Mouse (Mus musculus) hindbrain, embryonic 16.5 days (tissue): ENCODE measurements around the gene Cers1. TPM values are rescaled to one million over a fixed set of nuclear protein-coding genes. Genes with fewer than 3 reads are reported as not detected.

ENCODE experiments used
- ATAC-seq: fragments of 200-750 bp; cut with Nextera tagmentation; 2 replicates; pipeline ENCODE4 v1.8.0; 2017; ENCODE audit warnings: moderate TSS enrichment, moderate library complexity
- H3K27ac ChIP-seq: fragments of 300-500 bp; sonication (generic); 2 replicates; pipeline ENCODE4 v1.5.1; 2014; ENCODE audit warnings: low read depth, mild to moderate bottlenecking, control low read depth, low read length, moderate library complexity
- H3K27me3 ChIP-seq: fragments of 300-500 bp; sonication (generic); replicated peaks from 2 replicates; pipeline ENCODE4 v1.6.1; 2014; ENCODE audit warnings: low read length; ENCODE audit not compliant: control insufficient read depth, insufficient read depth
- H3K36me3 ChIP-seq: fragments of 300-500 bp; sonication (generic); 2 replicates; pipeline ENCODE4 v1.6.1; 2014; ENCODE audit warnings: mild to moderate bottlenecking, low read length, moderate library complexity, mixed read lengths; ENCODE audit not compliant: control insufficient read depth, insufficient read depth
- H3K4me1 ChIP-seq: fragments of 300-500 bp; sonication (generic); 2 replicates; pipeline ENCODE4 v1.6.1; 2014; ENCODE audit warnings: low read depth, low read length; ENCODE audit not compliant: control insufficient read depth, insufficient read depth
- H3K4me2 ChIP-seq: fragments of 300-500 bp; sonication (generic); 2 replicates; pipeline ENCODE4 v1.6.1; 2014; ENCODE audit warnings: mild to moderate bottlenecking, low read length, control low read depth, moderate library complexity
- H3K4me3 ChIP-seq: fragments of 300-500 bp; sonication (generic); 2 replicates; pipeline ENCODE4 v1.5.1; 2014; ENCODE audit warnings: mild to moderate bottlenecking, low read length, control low read depth, moderate library complexity
- H3K9ac ChIP-seq: fragments of 300-500 bp; sonication (generic); 2 replicates; pipeline ENCODE4 v1.6.1; 2014; ENCODE audit warnings: low read depth, mild to moderate bottlenecking, control low read depth, low read length, moderate library complexity
- H3K9me3 ChIP-seq: fragments of 300-500 bp; sonication (generic); 2 replicates; pipeline ENCODE4 v1.6.1; 2014; ENCODE audit warnings: mild to moderate bottlenecking, low read length, moderate library complexity; ENCODE audit not compliant: control insufficient read depth
- WGBS: fragments of 180-500 bp; shearing (Covaris S2); extraction: QIAGEN DNeasy Blood & Tissue Kit; methylation state at CpG from one replicate; pipeline ENCODE4 v1.1.7; 2014; 5-methylcytosine and 5-hydroxymethylcytosine counted together
- polyA plus RNA-seq: library from polyadenylated mRNA; unstranded; fragments of >200 nt; fragmentation: Nextera tagmentation; extraction: Ambion mirVana; gene quantifications from 2 replicates; pipeline ENCODE4 v1.2.1, GENCODE M21; 2015

Gene Cers1
- polyA plus RNA-seq, 1 experiment from 2014 or later: 40.0 TPM

DNA sequence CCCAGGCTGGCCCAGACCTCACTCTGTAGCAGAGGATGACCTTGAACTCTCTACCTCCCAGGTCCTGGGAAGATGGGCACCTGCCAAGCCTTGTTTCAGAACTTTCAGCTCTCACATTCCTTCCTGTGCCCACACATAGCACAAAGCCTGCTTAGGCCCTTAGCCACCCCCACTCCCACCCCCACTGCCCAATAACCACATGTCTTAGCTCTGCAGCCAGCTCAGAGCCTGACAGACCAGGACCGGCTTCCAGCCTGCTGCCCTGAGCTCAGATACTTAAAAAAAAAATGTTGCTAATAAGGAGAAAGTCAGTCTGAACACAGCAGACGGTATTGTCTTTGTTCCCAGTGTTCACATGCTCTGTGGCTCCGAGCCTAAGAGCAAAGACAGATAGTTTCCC is 34.6 kb upstream of the Cers1 start:
- H3K27ac ChIP-seq: no peak overlapping the region
- no peak for ATAC-seq
- no peak overlapping the region for H3K4me2 ChIP-seq
- no peaks in the 10 kb centered on the region for H3K9me3 ChIP-seq
- H3K36me3 ChIP-seq: 0 out of 2 replicates have a peak, but pooled peaks cover 5% of the 10 kb centered on the region
- H3K4me3 ChIP-seq: no peak overlapping the region
- H3K4me1 ChIP-seq: peaks cover 12% of the 10 kb centered on the region
- H3K27me3 ChIP-seq: no peaks in the 10 kb centered on the region
- WGBS: 49% methylated on average over 3 of the region's 3 CpGs
- H3K9ac ChIP-seq: 0 out of 2 replicates have a peak overlapping the region, but pooled peaks have one; percentile 28

DNA sequence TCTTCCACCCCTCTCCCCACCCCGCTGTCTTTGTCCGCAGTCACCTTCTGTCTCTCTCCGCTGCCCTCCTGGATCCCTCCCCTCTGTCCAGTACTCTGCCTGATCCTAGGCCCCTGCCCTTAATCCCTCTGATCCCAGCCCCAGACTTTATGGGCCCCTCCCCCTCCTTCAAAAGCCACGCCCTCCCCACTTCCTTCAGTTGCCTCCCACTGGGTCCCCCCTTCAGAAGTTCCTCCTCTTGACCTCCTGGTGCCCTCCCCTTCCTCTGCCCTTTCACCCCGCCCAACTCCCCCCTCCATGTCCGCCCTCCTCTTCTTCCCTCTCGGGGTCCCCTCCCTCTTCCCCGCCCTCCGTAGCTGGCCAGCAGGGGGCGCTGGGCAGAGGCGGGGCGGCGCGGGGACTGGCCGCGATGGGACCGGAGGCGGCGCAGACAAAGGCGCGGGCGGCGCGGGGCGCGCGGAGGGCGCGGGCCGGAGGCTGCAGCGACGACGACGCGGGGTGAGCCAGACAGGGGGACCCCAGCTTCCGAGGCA is 32.9 kb upstream of the Cers1 start, which contains the start of gene Homer3:
TSS of gene Homer3 (plus strand) at position 225 of the 533 bp plus-strand sequence.
- Histone ChIP-seq H3K36me3 (0 out of 2 replicates have a peak, but pooled peaks cover 7% of the 10 kb centered on the region), H3K4me1 (peaks cover 12% of the 10 kb centered on the region), H3K9ac (peak within 1 kb of the TSS; percentile 82), H3K4me3 (peak within 1 kb of the TSS; percentile 72), H3K4me2 (peak within 1 kb of the TSS; percentile 71), H3K27me3 (no peaks in the 10 kb centered on the region), H3K9me3 (no peaks in the 10 kb centered on the region), H3K27ac (peak within 1 kb of the TSS; percentile 51; the same call in 1 of the 2 replicates)
- WGBS: under 1% methylated on average over 30 of the region's 36 CpGs
- peak; percentile 83 for ATAC-seq

DNA sequence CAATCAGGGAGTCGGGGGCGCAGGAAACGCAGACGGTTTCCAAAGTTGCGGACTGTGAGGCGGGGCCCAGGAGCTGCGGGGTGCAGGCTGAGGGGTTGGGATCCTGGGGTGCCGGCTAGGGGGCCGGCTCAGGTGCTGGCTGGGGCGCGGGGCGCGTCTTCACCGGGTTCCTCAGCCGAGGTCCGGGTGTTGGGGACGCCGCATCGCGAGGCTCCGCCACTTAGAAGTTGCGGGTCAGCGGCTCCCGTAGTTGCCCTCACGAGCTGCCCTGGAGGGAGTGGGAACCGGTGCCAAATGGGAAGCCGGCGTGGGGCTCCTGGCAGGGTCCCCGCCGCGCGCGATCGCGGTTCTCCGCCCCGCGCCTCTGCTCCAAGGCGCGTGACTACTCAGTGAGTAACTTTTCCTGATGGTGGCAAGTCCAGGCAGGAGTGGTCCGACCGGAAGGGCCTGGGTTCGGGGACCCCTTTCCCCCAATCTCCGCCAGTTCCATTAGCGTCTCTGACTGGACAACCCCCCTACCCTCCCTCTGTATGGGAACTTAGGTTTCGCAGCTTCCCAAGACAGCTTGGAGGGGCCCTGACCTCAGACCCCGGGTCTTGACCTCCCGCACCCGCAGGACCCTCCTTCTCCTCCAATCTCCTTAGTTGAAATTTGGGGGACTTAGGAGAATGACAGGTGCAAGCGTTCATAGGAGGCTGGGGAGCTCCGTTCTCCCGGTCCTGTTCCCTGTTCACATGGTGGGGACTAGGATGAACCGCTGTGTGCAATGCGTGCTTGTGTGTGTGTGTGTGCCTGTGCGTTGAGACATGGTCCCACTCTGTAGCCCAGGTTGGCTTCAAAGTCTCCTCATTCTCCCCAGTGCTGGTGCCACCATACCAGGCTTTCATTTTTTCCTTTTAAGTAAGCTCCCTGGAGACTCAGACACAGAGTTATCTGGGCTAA is 32.2 kb upstream of the Cers1 start:
- H3K4me3 ChIP-seq: peak overlapping the region; percentile 72
- H3K9me3 ChIP-seq: no peaks in the 10 kb centered on the region
- ATAC-seq: peak; percentile 51
- H3K27me3 ChIP-seq: no peaks in the 10 kb centered on the region
- H3K27ac ChIP-seq: peak overlapping the region; percentile 51; the same call in 1 of the 2 replicates
- H3K4me1 ChIP-seq: peaks cover 12% of the 10 kb centered on the region
- 1% methylated on average over 35 of the region's 55 CpGs for WGBS
- 0 out of 2 replicates have a peak, but pooled peaks cover 7% of the 10 kb centered on the region for H3K36me3 ChIP-seq
- peak overlapping the region; percentile 82 for H3K9ac ChIP-seq
- H3K4me2 ChIP-seq: peak overlapping the region; percentile 71

DNA sequence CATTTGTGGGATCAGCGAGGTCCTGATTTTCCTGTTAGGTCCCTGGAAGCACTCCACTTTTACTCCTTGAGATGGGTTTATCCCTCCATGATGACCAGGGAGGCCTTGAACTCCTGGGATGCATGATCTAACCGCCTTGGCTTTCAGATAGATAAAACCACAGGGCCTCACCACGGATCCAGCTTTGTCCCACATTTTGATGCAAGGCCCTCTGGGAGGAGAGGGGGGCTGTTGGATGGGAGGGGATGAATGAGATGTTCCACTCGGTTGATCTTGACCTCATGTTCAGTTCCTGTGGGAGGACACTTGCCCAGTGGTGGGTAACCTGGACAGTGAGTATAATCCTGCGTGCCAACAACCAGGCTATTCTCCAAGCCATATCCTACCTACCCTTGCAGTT is 31.2 kb upstream of the Cers1 start:
- WGBS: 74% methylated on average over 5 of the region's 5 CpGs
- Histone ChIP-seq H3K4me2 (no peak overlapping the region), H3K4me3 (no peak overlapping the region), H3K9me3 (no peaks in the 10 kb centered on the region), H3K27me3 (no peaks in the 10 kb centered on the region), H3K4me1 (peaks cover 12% of the 10 kb centered on the region), H3K36me3 (peaks cover 8% of the 10 kb centered on the region; the same call in 1 of the 2 replicates), H3K9ac (no peak overlapping the region), H3K27ac (no peak overlapping the region)
- ATAC-seq: no peak

DNA sequence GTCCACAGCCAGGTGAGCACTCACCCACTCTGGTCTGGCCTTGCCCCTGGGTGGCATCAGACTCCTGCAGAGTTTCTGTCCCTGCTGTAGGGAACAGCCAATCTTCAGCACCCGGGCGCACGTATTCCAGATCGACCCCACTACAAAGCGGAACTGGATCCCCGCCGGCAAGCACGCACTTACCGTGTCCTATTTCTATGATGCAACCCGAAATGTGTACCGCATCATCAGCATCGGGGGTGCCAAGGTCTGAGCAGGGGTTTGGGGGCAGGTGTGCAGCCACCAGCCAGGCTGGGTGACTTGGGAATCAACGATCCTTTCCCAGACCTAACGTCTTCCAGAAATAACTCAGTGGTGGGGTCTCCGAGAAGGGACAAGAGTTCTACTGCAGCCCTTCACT is 30.3 kb upstream of the Cers1 start:
- H3K27ac ChIP-seq: no peak overlapping the region
- peaks cover 12% of the 10 kb centered on the region for H3K4me1 ChIP-seq
- H3K36me3 ChIP-seq: peaks cover 12% of the 10 kb centered on the region; the same call in 1 of the 2 replicates
- no peak overlapping the region for H3K9ac ChIP-seq
- no peaks in the 10 kb centered on the region for H3K9me3 ChIP-seq
- no peak overlapping the region for H3K4me2 ChIP-seq
- no peaks in the 10 kb centered on the region for H3K27me3 ChIP-seq
- WGBS: 97% methylated on average over 15 of the region's 15 CpGs
- H3K4me3 ChIP-seq: no peak overlapping the region
- ATAC-seq: no peak

DNA sequence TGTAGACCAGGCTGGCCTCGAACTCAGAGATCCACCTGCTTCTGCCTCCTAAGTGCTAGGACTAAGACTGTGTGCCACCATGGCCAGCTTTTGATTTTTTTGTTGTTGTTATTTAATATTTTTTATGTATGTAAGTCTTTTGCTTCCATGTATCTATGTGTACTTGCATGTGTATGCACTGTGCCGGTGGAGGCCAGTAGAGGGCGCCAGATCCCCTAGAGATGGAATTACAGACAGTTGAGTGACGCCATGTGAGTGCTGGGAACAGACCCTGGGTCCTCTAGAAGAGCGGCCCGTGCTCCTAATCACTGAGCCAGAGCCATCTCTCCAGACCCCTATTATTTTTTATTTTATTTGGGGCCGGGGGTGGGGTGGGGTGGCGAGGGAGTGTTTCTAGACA is 28.8 kb upstream of the Cers1 start:
- no peak overlapping the region for H3K4me2 ChIP-seq
- WGBS: 90% methylated on average over 8 of the region's 8 CpGs
- peaks cover 12% of the 10 kb centered on the region; the same call in 1 of the 2 replicates for H3K36me3 ChIP-seq
- H3K27ac ChIP-seq: no peak overlapping the region
- no peak overlapping the region for H3K4me3 ChIP-seq
- no peak for ATAC-seq
- peaks cover 12% of the 10 kb centered on the region for H3K4me1 ChIP-seq
- no peak overlapping the region for H3K9ac ChIP-seq
- no peaks in the 10 kb centered on the region for H3K9me3 ChIP-seq
- H3K27me3 ChIP-seq: no peaks in the 10 kb centered on the region

DNA sequence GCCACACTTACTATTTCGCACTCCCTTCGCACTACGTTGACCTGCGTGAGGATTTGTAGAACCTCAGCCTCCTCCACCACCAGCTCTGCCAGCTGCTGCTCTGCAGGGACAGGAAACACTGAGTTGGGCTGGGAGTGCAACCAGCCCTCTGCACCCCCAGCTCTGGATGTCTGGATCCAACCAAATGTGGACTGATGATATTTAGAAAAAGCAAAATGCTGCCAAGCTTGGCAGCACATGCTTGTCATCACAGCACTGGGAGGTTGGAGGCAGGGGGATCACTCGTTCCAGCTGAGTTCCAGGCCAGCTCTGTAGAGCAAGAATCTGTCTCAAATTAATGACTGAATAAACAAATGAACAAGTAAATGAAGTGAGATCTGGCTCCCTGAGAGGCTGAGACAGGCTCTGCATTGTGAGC is 21.6 kb upstream of the Cers1 start:
- H3K4me2 ChIP-seq: no peak overlapping the region
- H3K9me3 ChIP-seq: no peaks in the 10 kb centered on the region
- H3K27me3 ChIP-seq: no peaks in the 10 kb centered on the region
- no peak overlapping the region for H3K9ac ChIP-seq
- H3K36me3 ChIP-seq: peaks cover 47% of the 10 kb centered on the region
- no peak overlapping the region for H3K27ac ChIP-seq
- ATAC-seq: no peak
- 79% methylated on average over 5 of the region's 5 CpGs for WGBS
- H3K4me1 ChIP-seq: no peaks in the 10 kb centered on the region
- H3K4me3 ChIP-seq: no peak overlapping the region

DNA sequence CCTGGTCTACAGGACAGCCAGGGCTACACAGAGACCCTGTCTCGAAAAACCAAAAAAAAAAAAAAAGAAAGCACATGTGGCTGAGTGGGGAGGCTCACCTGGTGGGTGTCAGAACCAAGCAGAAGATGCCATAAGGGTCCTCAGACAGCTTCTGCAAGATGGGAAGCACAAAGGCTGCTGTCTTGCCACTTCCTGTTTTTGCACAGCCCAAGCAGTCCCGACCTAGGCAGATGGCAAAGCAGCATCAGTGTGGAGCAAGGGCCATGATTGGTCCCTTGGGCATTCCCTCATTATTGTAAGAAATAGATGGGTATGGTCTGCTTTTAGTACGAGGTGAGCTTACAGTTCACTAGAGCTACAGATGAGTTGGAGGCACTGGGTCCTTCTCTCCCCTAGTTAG is 14.7 kb upstream of the Cers1 start:
- H3K4me2 ChIP-seq: no peak overlapping the region
- H3K9me3 ChIP-seq: no peaks in the 10 kb centered on the region
- H3K4me1 ChIP-seq: peaks cover 18% of the 10 kb centered on the region
- H3K9ac ChIP-seq: no peak overlapping the region
- 83% methylated on average over 3 of the region's 3 CpGs for WGBS
- H3K27me3 ChIP-seq: no peaks in the 10 kb centered on the region
- no peak for ATAC-seq
- H3K27ac ChIP-seq: no peak overlapping the region
- H3K36me3 ChIP-seq: peaks cover 26% of the 10 kb centered on the region
- no peak overlapping the region for H3K4me3 ChIP-seq

DNA sequence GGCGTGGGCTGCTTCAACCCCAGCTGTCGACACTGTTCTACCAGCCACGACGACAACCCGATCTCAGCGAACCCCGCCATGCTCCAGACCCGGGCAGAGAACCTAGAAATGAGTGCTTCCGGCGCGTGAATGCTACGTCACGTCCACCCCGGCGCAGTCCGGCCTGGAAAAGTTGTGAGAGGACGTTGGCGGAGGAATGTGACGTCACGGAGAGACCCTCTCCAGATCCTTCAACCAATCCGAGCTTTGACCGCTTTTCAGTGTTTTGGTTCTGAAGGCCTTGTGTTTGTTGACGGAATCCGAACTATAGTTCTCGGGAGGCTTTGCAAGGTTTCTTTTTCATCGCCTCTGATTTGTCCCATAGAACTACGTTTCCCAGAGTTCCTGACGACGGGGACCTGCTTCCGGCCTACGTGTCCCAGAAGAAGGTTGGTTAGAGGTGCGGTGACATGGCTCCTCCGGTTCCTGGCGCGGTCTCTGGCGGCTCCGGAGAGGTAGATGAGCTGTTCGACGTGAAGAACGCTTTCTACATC is 13.2 kb upstream of the Cers1 start, which contains the start of the genes Ddx49 and Cope:
TSS of gene Ddx49 (minus strand) at position 132 of the 533 bp plus-strand sequence.
TSS of gene Cope (plus strand) at position 161 of the 533 bp plus-strand sequence.
- peak; percentile 94 for ATAC-seq
- under 1% methylated on average over 40 of the region's 40 CpGs for WGBS
- Histone ChIP-seq H3K9me3 (no peaks in the 10 kb centered on the region), H3K4me1 (peaks cover 18% of the 10 kb centered on the region), H3K27me3 (no peaks in the 10 kb centered on the region), H3K4me3 (peak within 1 kb of the TSS; percentile 92), H3K27ac (peak within 1 kb of the TSS; percentile 63), H3K4me2 (peak within 1 kb of the TSS; percentile 97), H3K9ac (peak within 1 kb of the TSS; percentile 88), H3K36me3 (peaks cover 21% of the 10 kb centered on the region)
